Mouse (Mus musculus): ENCODE results near the gene Begain. TPM values are rescaled to one million over a fixed set of nuclear protein-coding genes. Genes with fewer than 3 reads are reported as not detected.

Begain gene
- polyA plus RNA-seq, 1 experiment, result 76.4 TPM

GRCm38 (mm10) chr12:108987448-108987847, 80.6 kb downstream of the Begain start:
- Histone ChIP-seq H3K27ac (ENCODE audit: insufficient read depth, low read length) (no peak overlapping the region), H3K27me3 (ENCODE audit: control insufficient read depth, insufficient read depth, low read length) (peaks cover 1% of the 10 kb centered on the region; the same call in 1 of the 2 replicates), H3K4me1 (ENCODE audit: control insufficient read depth, insufficient read depth, low read length) (no peaks in the 10 kb centered on the region; the same call in 1 of the 2 replicates), H3K4me3 (replicated peaks; ENCODE audit: insufficient read depth, low read depth, low read length) (no peak overlapping the region)
- WGBS, result 81% methylated on average over 9 of the region's 9 CpGs
- DNase-seq, result no peak
- no peak for TF ChIP-seq POLR2A (IDR thresholded peaks at IDR 0.05; ENCODE audit: borderline replicate concordance, insufficient read depth, low read length)
- TF ChIP-seq CTCF (IDR thresholded peaks at IDR 0.05; ENCODE audit: borderline replicate concordance, insufficient read depth, low read depth, low read length), result no peak

DNA sequence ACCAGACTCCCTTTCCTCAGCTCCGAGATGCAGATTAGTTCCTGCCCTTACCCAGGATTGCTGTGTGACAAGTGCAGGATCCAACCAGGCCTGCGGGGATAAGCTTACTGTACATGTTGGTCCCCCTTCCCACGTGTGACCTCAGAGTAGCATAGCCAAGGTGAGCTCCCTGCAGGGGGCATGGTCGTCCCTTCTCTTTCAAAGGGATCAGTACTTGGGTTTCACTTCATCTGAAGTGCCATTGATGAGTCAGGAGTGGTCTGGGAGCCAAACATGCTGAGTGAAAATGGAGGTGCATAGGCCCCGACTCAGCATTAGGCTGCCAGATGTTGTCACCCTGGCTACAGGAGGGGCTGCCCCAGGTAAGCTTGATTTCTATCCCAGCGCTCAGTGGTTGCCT, 83.0 kb downstream of the Begain start:
- TF ChIP-seq POLR2A (IDR thresholded peaks at IDR 0.05; ENCODE audit: borderline replicate concordance, insufficient read depth, low read length), result no peak
- no peak for TF ChIP-seq CTCF (IDR thresholded peaks at IDR 0.05; ENCODE audit: borderline replicate concordance, insufficient read depth, low read depth, low read length)
- H3K27ac ChIP-seq (ENCODE audit: insufficient read depth, low read length), result no peak overlapping the region
- H3K4me1 ChIP-seq (ENCODE audit: control insufficient read depth, insufficient read depth, low read length), result no peaks in the 10 kb centered on the region; the same call in 1 of the 2 replicates
- no peak for DNase-seq
- H3K27me3 ChIP-seq (ENCODE audit: control insufficient read depth, insufficient read depth, low read length), result peaks cover 1% of the 10 kb centered on the region; the same call in 1 of the 2 replicates
- WGBS, result 87% methylated on average over 6 of the region's 6 CpGs
- no peak overlapping the region for H3K4me3 ChIP-seq (replicated peaks; ENCODE audit: insufficient read depth, low read depth, low read length)

DNA sequence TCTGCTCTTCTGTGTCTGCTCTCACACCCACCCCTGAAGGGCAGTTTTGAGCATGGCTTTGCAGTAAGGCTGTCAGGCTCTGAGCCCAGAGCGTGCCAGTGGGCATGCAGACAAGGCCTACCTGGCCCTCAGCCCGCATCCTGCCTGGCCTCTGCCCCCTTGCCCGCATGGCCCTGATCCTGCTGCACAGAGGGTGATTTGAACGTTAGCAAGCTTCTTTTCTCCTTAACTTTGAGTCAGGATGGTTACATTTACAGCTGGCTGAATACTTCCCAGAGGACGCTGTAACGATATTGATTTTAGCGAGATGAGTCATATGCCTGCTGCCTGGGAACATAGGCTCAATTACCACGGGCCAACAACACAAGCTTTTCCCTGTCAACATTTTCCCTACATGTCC, 83.5 kb downstream of the Begain start:
- Histone ChIP-seq H3K27me3 (ENCODE audit: control insufficient read depth, insufficient read depth, low read length) (peaks cover 1% of the 10 kb centered on the region; the same call in 1 of the 2 replicates), H3K4me3 (replicated peaks; ENCODE audit: insufficient read depth, low read depth, low read length) (no peak overlapping the region), H3K4me1 (ENCODE audit: control insufficient read depth, insufficient read depth, low read length) (no peaks in the 10 kb centered on the region; the same call in 1 of the 2 replicates), H3K27ac (ENCODE audit: insufficient read depth, low read length) (no peak overlapping the region)
- 59% methylated on average over 8 of the region's 8 CpGs for WGBS
- DNase-seq, result no peak
- TF ChIP-seq CTCF (IDR thresholded peaks at IDR 0.05; ENCODE audit: borderline replicate concordance, insufficient read depth, low read depth, low read length), result no peak
- no peak for TF ChIP-seq POLR2A (IDR thresholded peaks at IDR 0.05; ENCODE audit: borderline replicate concordance, insufficient read depth, low read length)

- Histone ChIP-seq H3K4me1 (ENCODE audit: control insufficient read depth, insufficient read depth, low read length) (no peaks in the 10 kb centered on the region; the same call in 1 of the 2 replicates), H3K4me3 (replicated peaks; ENCODE audit: insufficient read depth, low read depth, low read length) (no peak overlapping the region), H3K27me3 (ENCODE audit: control insufficient read depth, insufficient read depth, low read length) (peaks cover 1% of the 10 kb centered on the region; the same call in 1 of the 2 replicates), H3K27ac (ENCODE audit: insufficient read depth, low read length) (no peak overlapping the region)
- WGBS, result 97% methylated on average over 6 of the region's 6 CpGs
- no peak for TF ChIP-seq POLR2A (IDR thresholded peaks at IDR 0.05; ENCODE audit: borderline replicate concordance, insufficient read depth, low read length)
- no peak for TF ChIP-seq CTCF (IDR thresholded peaks at IDR 0.05; ENCODE audit: borderline replicate concordance, insufficient read depth, low read depth, low read length)
- no peak for DNase-seq
Measured at GRCm38 (mm10) chr12:108983496-108983895, 84.5 kb downstream of the Begain start.

GRCm38 (mm10) chr12:108982684-108982960, 85.4 kb downstream of the Begain start:
- 72% methylated on average over 6 of the region's 6 CpGs for WGBS
- TF ChIP-seq POLR2A (IDR thresholded peaks at IDR 0.05; ENCODE audit: borderline replicate concordance, insufficient read depth, low read length) (no peak), CTCF (IDR thresholded peaks at IDR 0.05; ENCODE audit: borderline replicate concordance, insufficient read depth, low read depth, low read length) (no peak)
- Histone ChIP-seq H3K4me3 (replicated peaks; ENCODE audit: insufficient read depth, low read depth, low read length) (no peak overlapping the region), H3K27me3 (ENCODE audit: control insufficient read depth, insufficient read depth, low read length) (peaks cover 1% of the 10 kb centered on the region; the same call in 1 of the 2 replicates), H3K27ac (ENCODE audit: insufficient read depth, low read length) (no peak overlapping the region), H3K4me1 (ENCODE audit: control insufficient read depth, insufficient read depth, low read length) (no peaks in the 10 kb centered on the region; the same call in 1 of the 2 replicates)
- DNase-seq, result no peak

Other genes starting within 250 kb of the Begain start
- 42.4 and 43.4 TPM in 2 replicates for gene Slc25a29, start 232.3 kb downstream of the Begain start, polyA plus RNA-seq (2012; rRNA removed)
- 9.8 and 12.5 TPM in 2 replicates for gene Slc25a47, start 232.2 kb downstream of the Begain start, polyA plus RNA-seq (2012; rRNA removed)
- gene Wdr25, start 174.6 kb downstream of the Begain start, polyA plus RNA-seq (2012; rRNA removed), result 14.6 and 16.0 TPM in 2 replicates
- 120 and 128 TPM in 2 replicates for gene Wars, start 174.0 kb downstream of the Begain start, polyA plus RNA-seq (2012; rRNA removed)

Data from cerebellum, adult 2 months (tissue).